Mouse (Mus musculus) heart, embryonic 16.5 days (tissue): ENCODE results near the gene Taf3. TPM values are rescaled to one million over a fixed set of nuclear protein-coding genes. Genes with fewer than 3 reads are reported as not detected.

Experiments
- ATAC-seq: fragments of 200-750 bp; cut with Nextera tagmentation; replicated peaks from 2 replicates; pipeline ENCODE4 v1.8.0; 2017; ENCODE audit warnings: moderate number of reproducible peaks; ENCODE audit not compliant: insufficient read depth, low FRiP score; ENCODE audit errors: extremely low read depth
- H3K27ac ChIP-seq: fragments of 300-500 bp; sonication (generic); 2 replicates; pipeline ENCODE4 v1.5.1; 2014; ENCODE audit warnings: mild to moderate bottlenecking, low read length, control low read depth, moderate library complexity
- H3K27me3 ChIP-seq: fragments of 300-500 bp; sonication (generic); 2 replicates; pipeline ENCODE4 v1.6.1; 2014; ENCODE audit warnings: low read length, mixed read lengths; ENCODE audit not compliant: control insufficient read depth, insufficient read depth
- H3K36me3 ChIP-seq: fragments of 300-500 bp; sonication (generic); 2 replicates; pipeline ENCODE4 v1.6.1; 2014; ENCODE audit not compliant: control insufficient read depth, insufficient read depth
- H3K4me1 ChIP-seq: fragments of 300-500 bp; sonication (generic); 2 replicates; pipeline ENCODE4 v1.6.1; 2014; ENCODE audit warnings: low read length, mixed read lengths; ENCODE audit not compliant: control insufficient read depth, insufficient read depth
- H3K4me2 ChIP-seq: fragments of 300-500 bp; sonication (generic); 2 replicates; pipeline ENCODE4 v1.6.1; 2014; ENCODE audit warnings: low read depth, mild to moderate bottlenecking, control low read depth, low read length
- H3K4me3 ChIP-seq: fragments of 300-500 bp; sonication (generic); 2 replicates; pipeline ENCODE4 v1.5.1; 2014; ENCODE audit warnings: mild to moderate bottlenecking, control low read depth, low read length
- H3K9ac ChIP-seq: fragments of 300-500 bp; sonication (generic); 2 replicates; pipeline ENCODE4 v1.6.1; 2014; ENCODE audit warnings: low read length, control low read depth
- H3K9me3 ChIP-seq: fragments of 300-500 bp; sonication (generic); replicated peaks from 2 replicates; pipeline ENCODE4 v1.6.1; 2016; ENCODE audit warnings: low read length; ENCODE audit not compliant: control insufficient read depth
- WGBS: fragments of 180-500 bp; shearing (Covaris S2); extraction: QIAGEN DNeasy Blood & Tissue Kit; methylation state at CpG from one replicate; pipeline ENCODE4 v1.1.7; 2014; 5-methylcytosine and 5-hydroxymethylcytosine counted together
- polyA plus RNA-seq: library from polyadenylated mRNA; unstranded; fragments of >200 nt; fragmentation: Nextera tagmentation; extraction: Ambion mirVana; gene quantifications from 2 replicates; pipeline ENCODE4 v1.2.1, GENCODE M21; 2015

The Taf3 gene
- polyA plus RNA-seq, 1 experiment from 2014 or later = 8.3 TPM

DNA sequence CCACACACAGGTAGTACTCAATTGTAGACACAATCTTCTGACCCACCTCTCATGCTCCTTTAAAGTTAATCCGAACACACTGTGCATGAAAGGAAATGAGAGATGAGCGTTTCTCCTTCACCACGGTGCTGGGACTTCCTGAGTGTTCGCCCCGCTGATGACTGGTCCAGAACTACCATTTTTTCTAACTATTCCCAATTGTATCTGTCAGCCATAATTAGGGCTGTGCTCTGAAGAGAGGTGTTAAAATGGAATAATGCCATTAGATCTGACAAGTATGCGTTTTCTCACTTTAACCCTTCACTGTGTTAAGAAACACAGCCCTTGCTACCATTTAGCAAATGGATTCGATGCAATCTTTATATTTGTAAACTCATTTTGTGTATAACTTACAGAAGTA is 18.6 kb downstream of the Taf3 start:
- H3K4me3 ChIP-seq = no peak overlapping the region
- H3K4me1 ChIP-seq = no peaks in the 10 kb centered on the region
- no peaks in the 10 kb centered on the region for H3K27me3 ChIP-seq
- 73% methylated on average over 7 of the region's 7 CpGs for WGBS
- no peak overlapping the region for H3K27ac ChIP-seq
- no peak overlapping the region for H3K9ac ChIP-seq
- no peak overlapping the region for H3K4me2 ChIP-seq
- no peaks in the 10 kb centered on the region for H3K36me3 ChIP-seq
- H3K9me3 ChIP-seq = no peaks in the 10 kb centered on the region
- no peak for ATAC-seq

DNA sequence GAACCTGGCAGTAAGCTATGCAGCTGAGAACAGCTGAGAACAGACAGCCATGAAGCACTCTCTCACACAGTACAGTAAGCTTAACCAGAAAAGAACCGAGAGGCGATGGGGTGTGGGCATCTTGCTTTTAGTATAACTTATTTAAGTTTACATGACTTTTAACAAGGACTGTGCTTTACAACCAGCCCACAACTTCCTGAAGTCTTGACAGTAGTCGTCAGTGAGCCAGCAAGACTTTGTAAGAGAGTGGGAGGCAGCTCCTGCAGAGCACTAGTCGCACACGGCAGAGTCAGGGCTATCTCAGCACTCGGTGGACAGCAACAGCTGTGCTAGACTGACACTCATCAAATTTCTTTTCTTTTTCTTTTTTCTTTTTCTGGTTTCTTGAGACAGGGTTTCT is 24.1 kb downstream of the Taf3 start:
- Histone ChIP-seq H3K9ac (no peak overlapping the region), H3K27me3 (no peaks in the 10 kb centered on the region), H3K4me1 (no peaks in the 10 kb centered on the region), H3K4me2 (no peak overlapping the region), H3K9me3 (no peaks in the 10 kb centered on the region), H3K36me3 (no peaks in the 10 kb centered on the region), H3K4me3 (no peak overlapping the region), H3K27ac (no peak overlapping the region)
- 77% methylated on average over 6 of the region's 6 CpGs for WGBS
- no peak for ATAC-seq

- no peak overlapping the region for H3K4me2 ChIP-seq
- H3K27me3 ChIP-seq = no peaks in the 10 kb centered on the region
- no peak overlapping the region for H3K27ac ChIP-seq
- no peak overlapping the region for H3K9ac ChIP-seq
- WGBS = 88% methylated on average over 11 of the region's 11 CpGs
- no peak overlapping the region for H3K4me3 ChIP-seq
- H3K4me1 ChIP-seq = no peaks in the 10 kb centered on the region
- ATAC-seq = no peak
- no peaks in the 10 kb centered on the region for H3K9me3 ChIP-seq
- H3K36me3 ChIP-seq = no peaks in the 10 kb centered on the region
Observed at GRCm38 (mm10) chr2:10021296-10021695, 27.1 kb downstream of the Taf3 start.

DNA sequence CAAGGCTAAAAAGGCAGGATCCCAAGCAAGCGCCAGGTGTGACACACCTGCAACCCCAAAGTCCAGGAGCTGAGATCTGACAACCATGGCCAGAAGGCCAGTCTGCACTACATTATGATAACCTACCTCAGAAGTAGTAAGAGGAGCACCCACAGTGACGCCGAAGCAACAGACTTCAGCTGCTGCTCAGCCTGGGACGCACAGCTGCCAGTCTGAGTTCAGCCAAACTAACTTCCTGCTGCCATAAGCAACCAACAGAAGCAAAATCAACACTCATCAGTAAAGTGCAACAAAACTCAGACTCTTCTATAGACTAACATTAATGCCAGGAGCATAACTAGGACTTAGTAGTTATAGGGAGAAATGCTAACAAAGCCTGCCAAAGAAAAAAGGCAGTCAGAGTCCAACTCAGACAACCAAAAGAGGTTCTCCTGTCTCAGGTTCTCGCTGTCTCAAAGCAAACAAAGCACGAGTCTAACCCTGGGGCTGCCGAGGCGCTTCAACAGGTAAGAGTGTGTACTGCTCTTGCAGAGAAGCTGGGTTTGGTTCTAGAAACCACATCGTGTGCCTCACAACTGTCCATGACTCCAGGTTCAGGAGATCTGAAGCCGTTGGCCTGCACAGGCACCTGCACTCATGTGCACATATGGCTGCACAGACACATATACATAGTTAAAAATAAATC is 33.3 kb downstream of the Taf3 start:
- Histone ChIP-seq H3K36me3 (no peaks in the 10 kb centered on the region), H3K4me1 (no peaks in the 10 kb centered on the region), H3K9me3 (no peaks in the 10 kb centered on the region), H3K27me3 (no peaks in the 10 kb centered on the region), H3K27ac (no peak overlapping the region), H3K4me3 (no peak overlapping the region), H3K9ac (no peak overlapping the region), H3K4me2 (no peak overlapping the region)
- ATAC-seq = no peak
- 72% methylated on average over 10 of the region's 10 CpGs for WGBS

- no peaks in the 10 kb centered on the region for H3K9me3 ChIP-seq
- ATAC-seq = no peak
- H3K36me3 ChIP-seq = no peaks in the 10 kb centered on the region
- no peak overlapping the region for H3K9ac ChIP-seq
- no peak overlapping the region for H3K27ac ChIP-seq
- peaks cover 7% of the 10 kb centered on the region for H3K4me1 ChIP-seq
- 35% methylated on average over 7 of the region's 7 CpGs for WGBS
- no peaks in the 10 kb centered on the region for H3K27me3 ChIP-seq
- no peak overlapping the region for H3K4me3 ChIP-seq
- no peak overlapping the region for H3K4me2 ChIP-seq
Observed at GRCm38 (mm10) chr2:10010263-10010909, 38.0 kb downstream of the Taf3 start.

DNA sequence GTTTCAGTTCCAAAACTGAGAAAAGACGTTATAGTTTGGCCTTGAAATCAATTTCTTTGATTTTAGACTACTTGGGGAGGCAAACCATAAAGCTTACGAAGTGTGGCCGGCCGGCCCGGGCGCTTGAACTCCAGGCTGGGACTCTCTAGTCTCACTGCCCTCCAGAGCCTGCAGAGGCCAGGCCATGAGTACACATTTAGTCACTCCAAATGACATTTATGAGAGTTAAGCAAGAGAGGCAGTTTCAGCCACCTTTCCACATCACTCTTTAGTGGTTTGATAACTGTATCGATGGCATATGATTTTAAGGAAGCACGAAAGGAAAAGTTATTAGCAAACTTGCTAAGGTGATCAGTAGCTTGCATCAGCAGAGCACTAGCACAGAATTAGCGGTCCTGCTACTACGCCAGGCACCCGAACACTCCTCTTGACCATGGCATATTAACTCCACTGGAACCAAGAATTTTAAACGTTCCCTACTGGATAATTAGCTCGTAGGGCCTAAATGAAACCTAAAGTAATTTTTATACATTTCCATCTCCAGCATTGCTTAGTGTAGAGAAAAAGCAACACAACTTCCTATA is 38.6 kb downstream of the Taf3 start:
- H3K27me3 ChIP-seq = no peaks in the 10 kb centered on the region
- H3K4me1 ChIP-seq = peaks cover 12% of the 10 kb centered on the region
- H3K9ac ChIP-seq = no peak overlapping the region
- H3K4me2 ChIP-seq = no peak overlapping the region
- ATAC-seq = no peak
- H3K27ac ChIP-seq = no peak overlapping the region
- no peaks in the 10 kb centered on the region for H3K36me3 ChIP-seq
- H3K4me3 ChIP-seq = no peak overlapping the region
- H3K9me3 ChIP-seq = no peaks in the 10 kb centered on the region
- 82% methylated on average over 13 of the region's 13 CpGs for WGBS

GRCm38 (mm10) chr2:10008593-10008992 is 39.8 kb downstream of the Taf3 start:
- H3K9ac ChIP-seq = no peak overlapping the region
- H3K36me3 ChIP-seq = no peaks in the 10 kb centered on the region
- no peak for ATAC-seq
- H3K4me1 ChIP-seq = peaks cover 15% of the 10 kb centered on the region
- no peaks in the 10 kb centered on the region for H3K27me3 ChIP-seq
- H3K9me3 ChIP-seq = no peaks in the 10 kb centered on the region
- H3K4me2 ChIP-seq = no peak overlapping the region
- no peak overlapping the region for H3K27ac ChIP-seq
- no peak overlapping the region for H3K4me3 ChIP-seq
- 69% methylated on average over 4 of the region's 4 CpGs for WGBS

DNA sequence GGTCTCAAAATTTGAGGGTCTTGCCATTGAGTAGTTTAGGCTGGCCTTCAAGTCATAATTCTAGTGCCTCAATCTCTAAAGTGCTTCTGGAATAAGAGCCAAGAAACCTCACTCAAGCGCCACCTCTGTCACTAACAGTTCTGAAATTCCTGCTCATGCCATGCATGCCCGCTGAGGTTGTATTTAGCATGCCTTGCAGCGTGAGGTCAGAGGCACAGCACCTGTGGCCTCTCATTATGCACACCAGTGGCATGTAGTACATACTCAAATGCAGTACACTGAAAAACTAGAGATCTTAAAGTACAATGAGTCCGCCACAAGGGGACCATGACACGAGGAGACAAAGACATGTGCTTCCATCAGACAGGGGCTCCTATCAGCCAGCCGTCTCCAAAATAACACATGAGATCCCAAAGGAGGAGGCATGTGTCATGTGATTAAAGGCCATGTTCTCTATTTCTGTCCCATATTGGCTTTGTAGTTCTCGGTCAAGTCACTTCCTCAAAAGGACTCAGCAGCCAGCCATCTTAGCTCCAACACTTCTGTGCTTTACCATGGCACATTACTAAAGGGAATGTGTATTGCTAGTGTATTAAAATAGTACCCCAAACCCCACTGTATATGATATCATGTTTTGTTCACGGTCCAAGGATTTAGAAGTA is 43.3 kb downstream of the Taf3 start:
- Histone ChIP-seq H3K9ac (no peak overlapping the region), H3K4me3 (no peak overlapping the region), H3K27me3 (no peaks in the 10 kb centered on the region), H3K4me2 (no peak overlapping the region), H3K36me3 (no peaks in the 10 kb centered on the region), H3K9me3 (no peaks in the 10 kb centered on the region), H3K4me1 (peaks cover 22% of the 10 kb centered on the region), H3K27ac (peak overlapping the region; percentile 62)
- WGBS = 53% methylated on average over 8 of the region's 8 CpGs
- peak; percentile 63 for ATAC-seq

GRCm38 (mm10) chr2:10003358-10003757 is 45.0 kb downstream of the Taf3 start:
- H3K36me3 ChIP-seq = no peaks in the 10 kb centered on the region
- H3K27ac ChIP-seq = peak overlapping the region; percentile 17; the same call in 1 of the 2 replicates
- H3K4me1 ChIP-seq = peaks cover 22% of the 10 kb centered on the region
- no peak overlapping the region for H3K9ac ChIP-seq
- no peaks in the 10 kb centered on the region for H3K9me3 ChIP-seq
- no peak for ATAC-seq
- H3K27me3 ChIP-seq = no peaks in the 10 kb centered on the region
- H3K4me3 ChIP-seq = no peak overlapping the region
- WGBS = 59% methylated on average over 5 of the region's 5 CpGs
- no peak overlapping the region for H3K4me2 ChIP-seq
